Mouse (Mus musculus) brain, embryonic 14.5 days (tissue): ENCODE data around the gene Stk19.

Experiments
- CTCF ChIP-seq: fragments of 200-500 bp; IDR thresholded peaks from 2 replicates; pipeline ENCODE4 v1.5.1; 2012; ENCODE audit warnings: inconsistent platforms, mild to moderate bottlenecking, moderate library complexity, borderline replicate concordance; ENCODE audit not compliant: insufficient read depth, insufficient read length; ENCODE audit errors: extremely low read depth
- POLR2A ChIP-seq: fragments of 200-500 bp; IDR thresholded peaks from 2 replicates; pipeline ENCODE4 v1.6.1; 2012; ENCODE audit warnings: mild to moderate bottlenecking, inconsistent platforms, borderline replicate concordance; ENCODE audit not compliant: poor library complexity, insufficient read depth, insufficient read length, severe bottlenecking; ENCODE audit errors: extremely low read depth

DNA sequence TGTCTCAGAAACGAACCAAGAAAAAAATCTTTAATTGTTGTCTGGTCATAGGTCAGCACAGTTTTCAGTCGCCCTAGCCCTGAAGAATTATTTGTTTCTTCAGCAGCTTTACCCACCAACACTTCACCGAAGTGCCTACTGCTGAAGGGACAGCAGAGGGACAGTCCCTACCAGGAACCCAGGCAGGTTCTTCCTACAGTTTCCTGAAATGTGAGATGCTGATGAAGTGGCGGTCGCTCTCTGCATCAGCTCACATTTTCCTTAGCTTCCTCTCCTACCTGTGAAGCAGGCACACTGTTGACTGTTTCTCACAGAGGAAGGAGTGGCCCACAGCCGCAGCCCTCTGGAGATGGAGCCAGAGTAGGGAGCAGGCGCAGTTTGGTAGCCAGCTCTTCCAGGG is 29.2 kb upstream of the Stk19 start:
- no peak for TF ChIP-seq POLR2A
- TF ChIP-seq CTCF, result no peak
